ENCODE assay signal across 16 mouse cellular contexts in genomic region chr2:68421002-68421401, GRCm38 (mm10). TPM values are rescaled to one million over a fixed set of nuclear protein-coding genes. Genes with fewer than 3 reads are reported as not detected.
DNase-seq lines count a peak whose midpoint lies in the region; ATAC-seq and TF ChIP-seq lines count a peak whose summit lies in the region.
"Had no signal": no experiment of that assay in that cellular context is flagged by ENCODE, and none has a peak within 500 bp of the region (broad histone marks: within the 10 kb centered on the region; RNA-seq: fewer than 3 reads in every experiment).

No protein-coding gene starts in this region.

- peak overlapping the region; percentile 58 for H3K27ac ChIP-seq in heart, postnatal 0 days (ENCODE audit: low read depth)
- H3K27ac ChIP-seq in small intestine, adult 2 months (ENCODE audit: insufficient read depth, low read depth, low read length), result peak overlapping the region; percentile 75
- H3K27ac ChIP-seq: forebrain, embryonic 12.5 days; hindbrain, embryonic 14.5 days had no signal

- H3K9me3 ChIP-seq in heart, postnatal 0 days (replicated peaks; ENCODE audit: control insufficient read depth, low read length), result no peaks in the 10 kb centered on the region
- H3K9me3 ChIP-seq: forebrain, embryonic 12.5 days had no signal

- H3K27me3 ChIP-seq in heart, postnatal 0 days (ENCODE audit: control insufficient read depth, insufficient read depth, low read length), result no peaks in the 10 kb centered on the region
- H3K27me3 ChIP-seq in small intestine, adult 2 months (ENCODE audit: control insufficient read depth, insufficient read depth, low read length), result no peaks in the 10 kb centered on the region
- H3K27me3 ChIP-seq: forebrain, embryonic 12.5 days had no signal

- peaks cover 21% of the 10 kb centered on the region for H3K36me3 ChIP-seq in heart, postnatal 0 days (replicated peaks; ENCODE audit: control insufficient read depth, insufficient read depth, low read length)
- no peaks in the 10 kb centered on the region for H3K36me3 ChIP-seq in small intestine, adult 2 months (ENCODE audit: control insufficient read depth, insufficient read depth, low read length)
- H3K36me3 ChIP-seq: forebrain, embryonic 12.5 days had no signal

- 0 out of 2 replicates have a peak, but pooled peaks have one; percentile 28 for TF ChIP-seq EP300 in heart, postnatal 0 days (IDR thresholded peaks at IDR 0.05; ENCODE audit: low read depth)

- intact Hi-C loops in heart, postnatal 25 days (cut with DNase I), result no loop called here
- intact Hi-C loops in left cerebral cortex, postnatal 36 days (cut with DNase I), result no loop called here

- 27% methylated on average over 6 of the region's 6 CpGs for WGBS in heart, postnatal 0 days
- 26% methylated on average over 6 of the region's 6 CpGs for WGBS in small intestine, adult 2 months

- no peak for TF ChIP-seq POLR2A in small intestine, adult 2 months (IDR thresholded peaks at IDR 0.05; ENCODE audit: low read depth, low read length)

- no peak for TF ChIP-seq CTCF in heart, postnatal 0 days (IDR thresholded peaks at IDR 0.05; ENCODE audit: low read depth)
- no peak for TF ChIP-seq CTCF in small intestine, adult 2 months (IDR thresholded peaks at IDR 0.05; ENCODE audit: extremely low read depth, insufficient read length, insufficient replicate concordance, low read depth, low read length)

- H3K4me2 ChIP-seq in heart, postnatal 0 days (ENCODE audit: low read depth, low read length), result no peak overlapping the region
- H3K4me2 ChIP-seq: forebrain, embryonic 12.5 days; hindbrain, embryonic 14.5 days had no signal

- peaks cover 43% of the 10 kb centered on the region for H3K4me1 ChIP-seq in heart, postnatal 0 days (ENCODE audit: control insufficient read depth, insufficient read depth)
- peaks cover 25% of the 10 kb centered on the region for H3K4me1 ChIP-seq in small intestine, adult 2 months (ENCODE audit: control insufficient read depth, insufficient read depth, insufficient read length, low read length)

- peak; percentile 68 for DNase-seq in adrenal gland, postnatal 14 days
- no peak for DNase-seq in adrenal gland, postnatal 25 days
- DNase-seq in heart, postnatal 0 days (ENCODE audit: low spot score), result peak; percentile 51
- no peak for DNase-seq in heart, postnatal 25 days (ENCODE audit: low spot score)
- no peak for DNase-seq in left cerebral cortex, postnatal 36 days (ENCODE audit: low spot score in 2 of 2)
- no peak for DNase-seq in testis, postnatal 10 days (ENCODE audit: low spot score)
- DNase-seq: cerebellum, adult 8-10 months; embryo, embryonic 11 days; gastrocnemius, postnatal 36 days; kidney, adult 2 months; thymus, adult 2 months had no signal

- no peak overlapping the region for H3K9ac ChIP-seq in heart, postnatal 0 days (replicated peaks; ENCODE audit: low read depth, low read length)
- H3K9ac ChIP-seq: forebrain, embryonic 12.5 days; hindbrain, embryonic 14.5 days had no signal

- peak; percentile 57; the same call in 1 of the 2 replicates for ATAC-seq in heart, postnatal 0 days (ENCODE audit: insufficient read depth, low read depth)
- ATAC-seq in granulocyte monocyte progenitor cell, adult 5-6 weeks (replicated peaks; ENCODE audit: poor library complexity, severe bottlenecking), result peak; percentile 14; the same call in 1 of the 2 replicates
- ATAC-seq: lung, postnatal 0 days had no signal

- H3K4me3 ChIP-seq in heart, postnatal 0 days (ENCODE audit: low read depth, low read length), result no peak overlapping the region
- H3K4me3 ChIP-seq in small intestine, adult 2 months (ENCODE audit: low read depth, low read length), result peak overlapping the region; percentile 1; the same call in 1 of the 2 replicates
- H3K4me3 ChIP-seq: forebrain, embryonic 12.5 days had no signal

RNA-seq across cellular contexts. Expression of gene Stk39, which starts 51.1 kb away (rescaled TPM):
- 61.9 and 62.4 TPM in 2 replicates for total RNA-seq in adrenal gland, postnatal 14 days (2021)
- 68.8 and 69.7 TPM in 2 replicates for total RNA-seq in adrenal gland, postnatal 25 days (2021)
- 81.8 and 84.5 TPM in 2 replicates for total RNA-seq in heart, postnatal 0 days (2014; rRNA removed; ENCODE audit: low replicate concordance)
- polyA plus RNA-seq in heart, postnatal 0 days (2015; fragmentation: Nextera tagmentation; extraction: Ambion mirVana), result 83.9 and 93.2 TPM in 2 replicates
- total RNA-seq in heart, postnatal 25 days (2021), result 10 to 100 TPM; 81.3 to 83.2 TPM
- total RNA-seq in granulocyte monocyte progenitor cell, adult 5-6 weeks (2014; fragmentation: Nextera tagmentation), result 0.11 TPM in 1 of 2 replicates, not detected in the other
- 0.36 and 0.90 TPM in 2 replicates for total RNA-seq in granulocyte monocyte progenitor cell, adult 5-6 weeks (2017)
- polyA plus RNA-seq in small intestine, adult 2 months (2012; rRNA removed), result 4.6 and 4.8 TPM in 2 replicates
- 10 to 100 TPM; 77.5 to 80.1 TPM for total RNA-seq in left cerebral cortex, postnatal 36 days (2021)

Comparison
In these comparisons a context has a peak if more than half of its experiments do, and no peak if none do; other contexts are left out.
1. DNase-seq: peak in adrenal gland, postnatal 14 days (single experiment) and heart, postnatal 0 days (single experiment); none in adrenal gland, postnatal 25 days (single experiment), heart, postnatal 25 days (single experiment), left cerebral cortex, postnatal 36 days (0 of 2) and testis, postnatal 10 days (single experiment).
2. RNA of gene Stk39, which starts 51.1 kb away (total RNA-seq): 81.3 to 83.2 TPM in heart, postnatal 25 days, 81.8 to 84.5 TPM in heart, postnatal 0 days, 77.5 to 80.1 TPM in left cerebral cortex, postnatal 36 days, 68.8 to 69.7 TPM in adrenal gland, postnatal 25 days and 61.9 to 62.4 TPM in adrenal gland, postnatal 14 days; 0.11 to 0.90 TPM in granulocyte monocyte progenitor cell, adult 5-6 weeks; every median in the first group is over 10 times any median in the second.